Comparison of ENCODE assay signal across 7 mouse cellular contexts in genomic region chrX:162158142-162158541, GRCm38 (mm10). TPM values are rescaled to one million over a fixed set of nuclear protein-coding genes. Genes with fewer than 3 reads are reported as not detected.
A peak's percentile ranks its signal among the peaks of the same experiment; 100 is the strongest.
DNase-seq lines count a peak whose midpoint lies in the region; ATAC-seq and TF ChIP-seq lines count a peak whose summit lies in the region.

No protein-coding gene starts in this region.

- TF ChIP-seq CTCF in testis, adult 2 months (IDR thresholded peaks at IDR 0.05; ENCODE audit: control insufficient read depth, insufficient read depth, insufficient replicate concordance, low read depth, low read length), result no peak
- no peak for TF ChIP-seq CTCF in kidney, postnatal 0 days (IDR thresholded peaks at IDR 0.05; ENCODE audit: low read depth)
- TF ChIP-seq CTCF in olfactory bulb, adult 2 months (IDR thresholded peaks at IDR 0.05; ENCODE audit: insufficient read depth, low read depth, low read length), result no peak

- no peak for DNase-seq in testis, postnatal 14 days (ENCODE audit: low spot score)
- DNase-seq in kidney, postnatal 0 days (ENCODE audit: low spot score), result peak; percentile 23
- no peak for DNase-seq in right cerebral cortex, postnatal 36 days (ENCODE audit: low spot score in 2 of 2)

- peak overlapping the region; percentile 81 for H3K9ac ChIP-seq in heart, embryonic 13.5 days
- peak overlapping the region; percentile 58; the same call in 1 of the 2 replicates for H3K9ac ChIP-seq in kidney, postnatal 0 days (ENCODE audit: low read depth, low read length)

- peak overlapping the region; percentile 82 for H3K4me2 ChIP-seq in heart, embryonic 13.5 days
- peak overlapping the region; percentile 75 for H3K4me2 ChIP-seq in kidney, postnatal 0 days (ENCODE audit: low read length)

- H3K4me3 ChIP-seq in testis, adult 2 months (ENCODE audit: control insufficient read depth, low read depth, low read length), result peak overlapping the region; percentile 72; the same call in 1 of the 2 replicates
- peak overlapping the region; percentile 64 for H3K4me3 ChIP-seq in heart, embryonic 13.5 days
- peak overlapping the region; percentile 60 for H3K4me3 ChIP-seq in kidney, postnatal 0 days (replicated peaks; ENCODE audit: low read depth, low read length)
- peak overlapping the region; percentile 61 for H3K4me3 ChIP-seq in olfactory bulb, adult 2 months (ENCODE audit: insufficient read depth, low read depth, low read length)

- TF ChIP-seq POLR2A in testis, adult 2 months (IDR thresholded peaks at IDR 0.05; ENCODE audit: control insufficient read depth, low read depth, low read length), result no peak
- no peak for TF ChIP-seq POLR2A in olfactory bulb, adult 2 months (IDR thresholded peaks at IDR 0.05; ENCODE audit: insufficient read depth, low read depth, low read length)

- H3K9me3 ChIP-seq in heart, embryonic 13.5 days, result no peaks in the 10 kb centered on the region
- no peaks in the 10 kb centered on the region for H3K9me3 ChIP-seq in kidney, postnatal 0 days (replicated peaks; ENCODE audit: low read length)

- H3K4me1 ChIP-seq in testis, adult 2 months (ENCODE audit: control insufficient read depth, insufficient read depth, low read length), result peaks cover 11% of the 10 kb centered on the region
- H3K4me1 ChIP-seq in heart, embryonic 13.5 days, result peaks cover 10% of the 10 kb centered on the region; the same call in 1 of the 2 replicates
- no peaks in the 10 kb centered on the region for H3K4me1 ChIP-seq in kidney, postnatal 0 days (replicated peaks; ENCODE audit: insufficient read depth, low read length)
- peaks cover 7% of the 10 kb centered on the region; the same call in 1 of the 2 replicates for H3K4me1 ChIP-seq in olfactory bulb, adult 2 months (ENCODE audit: control insufficient read depth, insufficient read depth, low read length)

- ATAC-seq in heart, embryonic 13.5 days (ENCODE audit: extremely low read depth, insufficient number of reproducible peaks, low FRiP score, low TSS enrichment), result no peak
- no peak for ATAC-seq in kidney, postnatal 0 days (replicated peaks; ENCODE audit: low FRiP score, low read depth)
- ATAC-seq in megakaryocyte, adult 5-6 weeks (ENCODE audit: poor library complexity, severe bottlenecking), result no peak

- WGBS in heart, embryonic 13.5 days, result 36% methylated on average over 5 of the region's 5 CpGs
- 46% methylated on average over 5 of the region's 5 CpGs for WGBS in kidney, postnatal 0 days
- 24% methylated on average over 5 of the region's 5 CpGs for WGBS in olfactory bulb, adult 2 months

- H3K27me3 ChIP-seq in testis, adult 2 months (ENCODE audit: control insufficient read depth, insufficient read depth, low read length), result no peaks in the 10 kb centered on the region
- H3K27me3 ChIP-seq in heart, embryonic 13.5 days (replicated peaks), result peaks cover 35% of the 10 kb centered on the region
- no peaks in the 10 kb centered on the region for H3K27me3 ChIP-seq in kidney, postnatal 0 days (ENCODE audit: insufficient read depth, low read length)

- no peak overlapping the region for H3K27ac ChIP-seq in testis, adult 2 months (ENCODE audit: control insufficient read depth, insufficient read depth, low read depth, low read length)
- no peak overlapping the region for H3K27ac ChIP-seq in heart, embryonic 13.5 days (replicated peaks)
- no peak overlapping the region for H3K27ac ChIP-seq in kidney, postnatal 0 days
- H3K27ac ChIP-seq in olfactory bulb, adult 2 months (ENCODE audit: insufficient read depth, low read depth, low read length), result no peak overlapping the region

- H3K36me3 ChIP-seq in testis, adult 2 months (ENCODE audit: control insufficient read depth, insufficient read depth, low read length), result no peaks in the 10 kb centered on the region
- no peaks in the 10 kb centered on the region for H3K36me3 ChIP-seq in heart, embryonic 13.5 days
- no peaks in the 10 kb centered on the region for H3K36me3 ChIP-seq in kidney, postnatal 0 days (ENCODE audit: insufficient read depth, low read length)

RNA-seq across cellular contexts. Expression of gene Nhs, which starts 1.4 kb away (rescaled TPM):
- 0.24 and 0.51 TPM in 2 replicates for polyA plus RNA-seq in testis, adult 2 months (2012; rRNA removed)
- polyA plus RNA-seq in heart, embryonic 13.5 days (2015; fragmentation: Nextera tagmentation; extraction: Ambion mirVana), result 0.79 and 0.95 TPM in 2 replicates
- polyA plus RNA-seq in kidney, postnatal 0 days (2015; fragmentation: Nextera tagmentation; extraction: Ambion mirVana), result 2.7 and 2.8 TPM in 2 replicates
- polyA plus RNA-seq in olfactory bulb, adult 2 months (2012; ENCODE audit: insufficient read depth, insufficient read length, low replicate concordance, missing spikeins), result not detected in 2 replicates
- total RNA-seq in megakaryocyte, adult 5-6 weeks (2015), result not detected in 2 replicates
- 0.04 TPM in 1 of 2 replicates, not detected in the other for total RNA-seq in megakaryocyte, adult 5-6 weeks (2017)
